Mouse (Mus musculus) spleen, postnatal 14 days (tissue): ENCODE measurements at regions not wholly inside any gene's neighbourhood (a gene's known extent, or its start where the extent isn't known, plus 50 kb on each side); places are given as distances from the start of the nearest gene placed in this dataset.
"Not testable (repeated sequence)": the region's sequence is repeated elsewhere in the genome, so short reads cannot be mapped to it uniquely, and the experiment has no call there.

Experiments
- DNase-seq, 2 experiments: peaks; one replicate each; pipeline ENCODE4 v3.0.0; 2021 to 2022; ENCODE audit warnings: low spot score in 2 of 2

- DNase-seq: no peak
Measured at GRCm38 (mm10) chr16:55758707-55759067, 80.0 kb downstream of the Nfkbiz start.

GRCm38 (mm10) chr16:55757952-55758706, 80.6 kb downstream of the Nfkbiz start:
- no peak for DNase-seq

- DNase-seq: not testable (repeated sequence)
Measured at GRCm38 (mm10) chr16:55757422-55757815, 81.3 kb downstream of the Nfkbiz start.

GRCm38 (mm10) chr16:55756764-55757421, 81.8 kb downstream of the Nfkbiz start:
- no peak for DNase-seq

- DNase-seq: no peak
Measured at GRCm38 (mm10) chr16:55755309-55755832, 83.3 kb downstream of the Nfkbiz start.

- no peak for DNase-seq
Measured at GRCm38 (mm10) chr16:55754092-55754763, 84.5 kb downstream of the Nfkbiz start.

GRCm38 (mm10) chr16:55753380-55753779, 85.3 kb downstream of the Nfkbiz start:
- DNase-seq: no peak

GRCm38 (mm10) chr16:55747250-55747649, 91.4 kb downstream of the Nfkbiz start:
- DNase-seq: no peak

GRCm38 (mm10) chr16:55746159-55746558, 92.5 kb downstream of the Nfkbiz start:
- DNase-seq: no peak

- DNase-seq: no peak
Measured at GRCm38 (mm10) chr16:55745094-55745493, 93.6 kb downstream of the Nfkbiz start.

GRCm38 (mm10) chr16:55741099-55741863, 97.4 kb downstream of the Nfkbiz start:
- no peak for DNase-seq

- DNase-seq: no peak
Measured at GRCm38 (mm10) chr16:55738741-55739140, 100.0 kb downstream of the Nfkbiz start.

- no peak for DNase-seq
Measured at GRCm38 (mm10) chr16:55735476-55735968, 103.2 kb downstream of the Nfkbiz start.

- no peak for DNase-seq
Measured at GRCm38 (mm10) chr16:55734301-55734700, 104.4 kb downstream of the Nfkbiz start.

GRCm38 (mm10) chr16:55733751-55734150, 104.9 kb downstream of the Nfkbiz start:
- no peak for DNase-seq

- no peak for DNase-seq
Measured at GRCm38 (mm10) chr16:55731003-55731402, 107.7 kb downstream of the Nfkbiz start.

GRCm38 (mm10) chr16:55726538-55726937, 112.2 kb downstream of the Nfkbiz start:
- DNase-seq: no peak

GRCm38 (mm10) chr16:55720430-55720829, 118.3 kb downstream of the Nfkbiz start:
- no peak for DNase-seq

- DNase-seq: no peak
Measured at GRCm38 (mm10) chr16:55710017-55710416, 128.7 kb downstream of the Nfkbiz start.

- DNase-seq: no peak
Measured at GRCm38 (mm10) chr16:55706502-55706901, 132.2 kb downstream of the Nfkbiz start.

- DNase-seq: no peak
Measured at GRCm38 (mm10) chr16:55698489-55698892, 140.2 kb downstream of the Nfkbiz start.

GRCm38 (mm10) chr16:55691069-55691468, 147.6 kb downstream of the Nfkbiz start:
- no peak for DNase-seq
